ENCODE assay signal across 36 mouse cellular contexts in the genomic region with DNA sequence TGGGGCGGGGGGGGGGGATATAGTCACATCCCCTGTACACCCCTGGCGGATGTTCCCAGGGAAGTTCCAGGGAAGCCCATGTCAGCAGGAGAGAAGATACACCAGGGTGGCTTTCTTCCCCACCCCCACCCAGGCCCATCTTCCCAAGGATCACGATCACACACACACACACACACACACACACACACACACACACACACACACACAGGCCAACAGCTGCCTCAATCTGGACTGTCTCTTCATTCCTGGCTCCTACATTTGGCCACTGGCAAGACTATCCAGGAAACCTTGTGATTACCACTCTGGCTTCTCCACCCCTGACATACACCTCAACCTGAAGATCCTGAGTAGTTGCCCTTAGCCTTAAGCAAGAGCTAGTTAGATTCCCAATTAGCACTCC. TPM values are rescaled to one million over a fixed set of nuclear protein-coding genes. Genes with fewer than 3 reads are reported as not detected.
"Had no signal": no experiment of that assay in that cellular context is flagged by ENCODE, and none has a peak within 500 bp of the region (broad histone marks: within the 10 kb centered on the region; RNA-seq: fewer than 3 reads in every experiment).

No protein-coding gene starts in this region.

- H3K27me3 ChIP-seq: lung, embryonic 15.5 days had no signal

- H3K4me2 ChIP-seq: limb, embryonic 12.5 days; limb, embryonic 13.5 days; limb, embryonic 15.5 days; liver, embryonic 11.5 days; liver, embryonic 12.5 days; liver, embryonic 13.5 days; liver, embryonic 15.5 days; lung, embryonic 14.5 days; lung, embryonic 15.5 days; midbrain, embryonic 11.5 days; midbrain, embryonic 12.5 days; midbrain, embryonic 13.5 days; midbrain, embryonic 15.5 days had no signal

- H3K36me3 ChIP-seq: limb, embryonic 10.5 days; limb, embryonic 12.5 days; limb, embryonic 13.5 days; limb, embryonic 15.5 days; liver, embryonic 12.5 days; liver, embryonic 13.5 days; liver, embryonic 15.5 days; lung, embryonic 15.5 days; midbrain, embryonic 10.5 days; midbrain, embryonic 12.5 days; midbrain, embryonic 13.5 days; midbrain, embryonic 15.5 days had no signal

- DNase-seq: left cerebral cortex, postnatal 4 days; liver; liver, embryonic 13.5 days; liver, postnatal 0 days; lung, adult 18-20 months; lung, adult 2 months; lung, embryonic 14.5 days; lung, postnatal 10 days; lung, postnatal 14 days; lung, postnatal 36 days; lung, postnatal 4 days; midbrain, embryonic 14.5 days had no signal

- H3K4me3 ChIP-seq: left cerebral cortex, adult 2 months; limb, embryonic 10.5 days; limb, embryonic 12.5 days; limb, embryonic 13.5 days; limb, embryonic 15.5 days; liver, embryonic 12.5 days; liver, embryonic 13.5 days; liver, embryonic 15.5 days; lung, embryonic 15.5 days; megakaryocyte, embryonic 14.5 days; midbrain, embryonic 10.5 days; midbrain, embryonic 12.5 days; midbrain, embryonic 13.5 days; midbrain, embryonic 15.5 days had no signal

RNA-seq across cellular contexts. Expression of gene Zfp385c, which starts 6.9 kb away (rescaled TPM):
- polyA plus RNA-seq: liver, adult 2 months; liver, embryonic 11.5 days; liver, embryonic 12.5 days; liver, embryonic 13.5 days; liver, embryonic 14.5 days; liver, embryonic 15.5 days; liver, embryonic 16.5 days; liver, postnatal 0 days; lung, embryonic 14.5 days; lung, postnatal 0 days; midbrain, embryonic 11.5 days had no signal

RNA-seq across cellular contexts. Expression of gene Hspb9, which starts 28.3 kb away (rescaled TPM):
- polyA plus RNA-seq: limb, embryonic 12.5 days; limb, embryonic 13.5 days; limb, embryonic 14.5 days; liver, adult 2 months; lung, embryonic 16.5 days; macrophage; midbrain, embryonic 15.5 days; midbrain, embryonic 16.5 days; midbrain, postnatal 0 days had no signal
